Mouse (Mus musculus) activated CD4-positive, CD25-positive, alpha-beta regulatory T cell, adult 9 weeks (primary cell): ENCODE data around the gene Psmb10. TPM values are rescaled to one million over a fixed set of nuclear protein-coding genes. Genes with fewer than 3 reads are reported as not detected.

Source experiments
- polyA plus RNA-seq: library from polyadenylated mRNA; unstranded; fragments of 100-300 nt; shearing (Covaris generic); gene quantifications from one replicate; pipeline ENCODE4 v1.2.1, GENCODE M21; 2017

Gene Psmb10
- polyA plus RNA-seq = 546 TPM

GRCm38 (mm10) chr8:105938306-105938669, at the start of gene Psmb10:
TSS of gene Psmb10 (minus strand) at chr8:105938444.

GRCm38 (mm10) chr8:105979325-105979724, 41.1 kb upstream of the Psmb10 start, which contains the start of gene Dpep3:
TSS of gene Dpep3 (minus strand) at chr8:105979429.

GRCm38 (mm10) chr8:105965905-105966341, 27.7 kb upstream of the Psmb10 start, which contains the start of gene Slc12a4:
TSS of gene Slc12a4 (minus strand) at chr8:105966097.

GRCm38 (mm10) chr8:105943321-105943739, 5.1 kb upstream of the Psmb10 start, which contains the start of gene Lcat:
TSS of gene Lcat (minus strand) at chr8:105943382.

GRCm38 (mm10) chr8:105933762-105934161, 4.5 kb downstream of the Psmb10 start, which contains the start of gene Ctrl:
TSS of gene Ctrl (minus strand) at chr8:105933862.

GRCm38 (mm10) chr8:105900180-105900940, 37.9 kb downstream of the Psmb10 start, which contains the start of gene Pskh1:
TSS of gene Pskh1 (plus strand) at chr8:105900441.

GRCm38 (mm10) chr8:105893339-105893738, 44.9 kb downstream of the Psmb10 start, which contains the start of gene Nrn1l:
TSS of gene Nrn1l (plus strand) at chr8:105893567.

Other genes with a start within 250 kb of the Psmb10 start
- 72.4 TPM for gene Acd, start 237.3 kb downstream of the Psmb10 start, polyA plus RNA-seq
- gene Pard6a, start 237.3 kb downstream of the Psmb10 start, polyA plus RNA-seq = 10.7 TPM
- gene 4933405L10Rik, start 230.8 kb downstream of the Psmb10 start, polyA plus RNA-seq = not detected
- 3.5 TPM for gene Enkd1, start 230.2 kb downstream of the Psmb10 start, polyA plus RNA-seq
- gene Gfod2, start 179.8 kb downstream of the Psmb10 start, polyA plus RNA-seq = 4.7 TPM
- 31.2 TPM for gene Ranbp10, start 111.1 kb downstream of the Psmb10 start, polyA plus RNA-seq
- gene Tsnaxip1, start 110.7 kb downstream of the Psmb10 start, polyA plus RNA-seq = 0.13 TPM
- 17.1 TPM for gene Cenpt, start 85.2 kb downstream of the Psmb10 start, polyA plus RNA-seq
- gene Thap11, start 83.3 kb downstream of the Psmb10 start, polyA plus RNA-seq = 11.7 TPM
- gene Nutf2, start 77.9 kb downstream of the Psmb10 start, polyA plus RNA-seq = 7.7 TPM
- 98.0 TPM for gene Edc4, start 57.6 kb downstream of the Psmb10 start, polyA plus RNA-seq
- gene Nrn1l, start 44.9 kb downstream of the Psmb10 start, polyA plus RNA-seq = 2.5 TPM
- gene Pskh1, start 38.0 kb downstream of the Psmb10 start, polyA plus RNA-seq = 29.3 TPM
- 3.4 TPM for gene Ctrl, start 4.6 kb downstream of the Psmb10 start, polyA plus RNA-seq
- 0.82 TPM for gene Lcat, start 4.9 kb upstream of the Psmb10 start, polyA plus RNA-seq
- 13.3 TPM for gene Slc12a4, start 27.7 kb upstream of the Psmb10 start, polyA plus RNA-seq
- gene Dpep3, start 41.0 kb upstream of the Psmb10 start, polyA plus RNA-seq = not detected
- 34.1 TPM for gene Dus2, start 52.9 kb upstream of the Psmb10 start, polyA plus RNA-seq
- gene Dpep2nb, start 67.5 kb upstream of the Psmb10 start, polyA plus RNA-seq = not detected
- gene Ddx28, start 73.4 kb upstream of the Psmb10 start, polyA plus RNA-seq = 9.8 TPM
- gene Nfatc3, start 120.4 kb upstream of the Psmb10 start, polyA plus RNA-seq = 51.8 TPM
- 2.9 TPM for gene Esrp2, start 198.5 kb upstream of the Psmb10 start, polyA plus RNA-seq
- 14.3 TPM for gene Pla2g15, start 212.0 kb upstream of the Psmb10 start, polyA plus RNA-seq
- 43.4 TPM for gene Slc7a6, start 230.4 kb upstream of the Psmb10 start, polyA plus RNA-seq